Mouse (Mus musculus) CH12.LX (cell line): ENCODE measurements around the gene Cdc20. TPM values are rescaled to one million over a fixed set of nuclear protein-coding genes. Genes with fewer than 3 reads are reported as not detected.

ENCODE experiments used
- DNase-seq: peaks from one replicate; pipeline ENCODE4 v3.0.0-alpha.2; 2013; ENCODE audit errors: extremely low read depth
- H3K27ac ChIP-seq: 2 replicates; pipeline ENCODE4 v1.5.1; 2012; ENCODE audit warnings: low read depth, mild to moderate bottlenecking, control low read depth, moderate library complexity; ENCODE audit not compliant: insufficient read depth
- H3K27me3 ChIP-seq: replicated peaks from 2 replicates; pipeline ENCODE3; 2012; ENCODE audit warnings: inconsistent platforms
- H3K36me3 ChIP-seq, 2 experiments: replicated peaks in 1 of 2; 2 replicates each; pipeline versions ENCODE3 to v1.6.1; 2012; ENCODE audit warnings: inconsistent platforms in 1 of 2, low read length in 1 of 2, mild to moderate bottlenecking in 1 of 2, mixed read lengths in 1 of 2, moderate library complexity in 1 of 2; ENCODE audit not compliant: control insufficient read depth in 1 of 2, insufficient read depth in 1 of 2
- H3K4me1 ChIP-seq, 2 experiments: 2 replicates each; pipeline ENCODE4 v1.6.1; 2012; ENCODE audit warnings: inconsistent platforms in 1 of 2, moderate library complexity in 1 of 2; ENCODE audit not compliant: insufficient read depth in 2 of 2, control insufficient read depth in 1 of 2
- H3K4me2 ChIP-seq: 2 replicates; pipeline ENCODE4 v1.6.1; 2012; ENCODE audit warnings: low read depth, mild to moderate bottlenecking, control low read depth; ENCODE audit not compliant: poor library complexity, insufficient read depth, severe bottlenecking
- H3K4me3 ChIP-seq, 3 experiments: fragments of 150-350 bp in 1 of 3; sonication (generic) in 1 of 3; replicated peaks in 1 of 3; 2 replicates each; pipeline versions ENCODE3 to v1.5.1; 2011 to 2012; ENCODE audit warnings: low read depth in 2 of 3, low read length in 2 of 3, mild to moderate bottlenecking in 2 of 3, moderate library complexity in 2 of 3, control low read depth in 1 of 3, improper control_type of control experiment in 1 of 3, inconsistent platforms in 1 of 3, mixed read lengths in 1 of 3; ENCODE audit not compliant: poor library complexity in 1 of 3
- H3K79me2 ChIP-seq: replicated peaks from 2 replicates; pipeline ENCODE4 v1.6.1; 2012; ENCODE audit warnings: mild to moderate bottlenecking, moderate library complexity; ENCODE audit not compliant: control insufficient read depth, poor library complexity, insufficient read depth, severe bottlenecking; ENCODE audit errors: extremely low read depth
- H3K9ac ChIP-seq: 2 replicates; pipeline ENCODE4 v1.6.1; 2012; ENCODE audit warnings: low read depth, mild to moderate bottlenecking, control low read depth, moderate library complexity; ENCODE audit not compliant: insufficient read depth
- H3K9me3 ChIP-seq: replicated peaks from 2 replicates; pipeline ENCODE3; 2012; ENCODE audit warnings: low read length, inconsistent platforms, mixed read lengths
- CHD1 ChIP-seq: IDR thresholded peaks from 2 replicates; pipeline ENCODE4 v1.6.1; 2012; ENCODE audit warnings: low read depth, low read length, improper control_type of control experiment, inconsistent platforms
- CTCF ChIP-seq, 2 experiments: IDR thresholded peaks in 1 of 2; conservative IDR thresholded peaks in 1 of 2; 2 replicates each; pipeline ENCODE4 v1.5.1; 2011 to 2012; ENCODE audit warnings: low read depth in 2 of 2, low read length in 2 of 2, improper control_type of control experiment in 1 of 2, inconsistent platforms in 1 of 2, mild to moderate bottlenecking in 1 of 2, moderate library complexity in 1 of 2
- EP300 ChIP-seq: IDR thresholded peaks from 2 replicates; pipeline ENCODE4 v1.6.1; 2011; ENCODE audit warnings: low read length, improper control_type of control experiment
- ETS1 ChIP-seq: conservative IDR thresholded peaks from 2 replicates; pipeline ENCODE4 v1.6.1; 2012; ENCODE audit warnings: low read depth, mild to moderate bottlenecking, inconsistent platforms, low read length, improper control_type of control experiment, moderate library complexity
- JUN ChIP-seq: IDR thresholded peaks from 2 replicates; pipeline ENCODE4 v1.6.1; 2011; ENCODE audit warnings: low read depth, mild to moderate bottlenecking, low read length, improper control_type of control experiment, moderate library complexity; ENCODE audit not compliant: insufficient read depth
- JUND ChIP-seq: conservative IDR thresholded peaks from 2 replicates; pipeline ENCODE4 v1.6.1; 2011; ENCODE audit warnings: low read depth, low read length, improper control_type of control experiment
- KAT2A ChIP-seq: IDR thresholded peaks from 2 replicates; pipeline ENCODE4 v1.6.1; 2012; ENCODE audit warnings: low read length, improper control_type of control experiment, inconsistent platforms; ENCODE audit not compliant: insufficient replicate concordance
- MAX ChIP-seq: IDR thresholded peaks from 2 replicates; pipeline ENCODE4 v1.6.1; 2011; ENCODE audit warnings: low read length, improper control_type of control experiment
- MAZ ChIP-seq: IDR thresholded peaks from 2 replicates; pipeline ENCODE4 v1.6.1; 2012; ENCODE audit warnings: low read depth, mild to moderate bottlenecking, inconsistent platforms, low read length, improper control_type of control experiment, moderate library complexity
- MXI1 ChIP-seq: IDR thresholded peaks from 2 replicates; pipeline ENCODE4 v1.6.1; 2011; ENCODE audit warnings: mild to moderate bottlenecking, low read depth, low read length, improper control_type of control experiment
- NRF1 ChIP-seq: IDR thresholded peaks from 2 replicates; pipeline ENCODE4 v1.6.1; 2014; ENCODE audit warnings: low read depth, mild to moderate bottlenecking, inconsistent platforms, low read length, improper control_type of control experiment, moderate library complexity
- PAX5 ChIP-seq: IDR thresholded peaks from 2 replicates; pipeline ENCODE4 v1.6.1; 2012; ENCODE audit warnings: low read length, inconsistent platforms, mixed read lengths
- POLR2A ChIP-seq: IDR thresholded peaks from 2 replicates; pipeline ENCODE4 v1.6.1; 2011; ENCODE audit warnings: low read depth, mild to moderate bottlenecking, improper control_type of control experiment, low read length
- RAD21 ChIP-seq: IDR thresholded peaks from 2 replicates; pipeline ENCODE4 v1.6.1; 2011; ENCODE audit warnings: low read depth, mild to moderate bottlenecking, low read length, improper control_type of control experiment, moderate library complexity
- RCOR1 ChIP-seq: conservative IDR thresholded peaks from 2 replicates; pipeline ENCODE4 v1.6.1; 2012; ENCODE audit warnings: low read depth, mild to moderate bottlenecking, inconsistent platforms, low read length, improper control_type of control experiment
- SMC3 ChIP-seq: IDR thresholded peaks from 2 replicates; pipeline ENCODE4 v1.6.1; 2011; ENCODE audit warnings: low read depth, low read length, improper control_type of control experiment
- TBP ChIP-seq: conservative IDR thresholded peaks from 2 replicates; pipeline ENCODE4 v1.6.1; 2011; ENCODE audit warnings: low read depth, low read length, improper control_type of control experiment
- USF1 ChIP-seq: IDR thresholded peaks from 2 replicates; pipeline ENCODE4 v1.6.1; 2014; ENCODE audit warnings: low read depth, mild to moderate bottlenecking, inconsistent platforms, low read length, improper control_type of control experiment
- USF2 ChIP-seq: conservative IDR thresholded peaks from 2 replicates; pipeline ENCODE4 v1.6.1; 2011; ENCODE audit warnings: low read depth, low read length, improper control_type of control experiment
- ZKSCAN1 ChIP-seq: IDR thresholded peaks from 2 replicates; pipeline ENCODE4 v1.6.1; 2012; ENCODE audit warnings: low read depth, inconsistent platforms, low read length, improper control_type of control experiment, borderline replicate concordance
- dilution Hi-C: fragments of 300-500 bp; cut with MboI; formaldehyde crosslinking; loops from 2 replicates; pipeline ENCODE4 v1.14.3; 2020; ENCODE audit warnings: low sequenced_read_pairs; ENCODE audit not compliant: extremely low pct_unique_long_range_greater_than_20kb, extremely low pct_ligation_motif_present
- in situ Hi-C: fragments of 300-500 bp; cut with MboI; formaldehyde crosslinking; loops from 3 replicates; pipeline ENCODE4 v1.14.3; 2019; ENCODE audit warnings: low sequenced_read_pairs, low pct_ligation_motif_present, low pct_unique_long_range_greater_than_20kb, mixed read lengths
- polyA plus RNA-seq: library from polyadenylated mRNA; unstranded; fragments of >175 nt; gene quantifications from 2 replicates; pipeline ENCODE4 v1.2.1, GENCODE M21; 2012; ENCODE audit warnings: low read depth; ENCODE audit not compliant: insufficient read length
- total RNA-seq, 2 experiments: library from RNA; depleted of rRNA; stranded (reverse); fragments of 300-350 nt in 1 of 2; fragments of >200 nt in 1 of 2; gene quantifications; 2 replicates each; pipeline ENCODE4 v1.2.3; 2012 to 2014

Cdc20 gene
- total and polyA plus RNA-seq, 3 experiments = 172 to 213 (median 212) TPM

DNA sequence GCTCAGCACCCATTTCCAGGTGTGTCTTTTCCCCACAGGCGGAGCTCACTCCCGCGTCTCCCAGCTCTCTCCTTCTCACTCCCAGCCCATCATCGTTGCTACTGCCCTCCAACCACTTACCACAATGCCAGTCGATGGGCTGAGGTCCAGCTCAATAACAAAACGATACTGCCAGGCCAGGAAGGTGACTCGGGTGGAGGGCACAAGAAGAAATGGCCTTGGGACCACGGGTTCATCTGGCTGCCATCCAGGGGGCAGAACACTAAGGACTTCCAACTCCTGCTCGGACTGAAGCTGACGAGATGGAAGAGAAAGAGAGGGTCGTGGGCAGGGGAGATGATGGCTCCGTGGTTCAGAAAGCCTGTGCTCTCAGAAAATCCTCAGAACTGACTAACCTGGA, 34.5 kb downstream of the Cdc20 start:
- H3K79me2 ChIP-seq = peaks cover 6% of the 10 kb centered on the region
- no peaks in the 10 kb centered on the region for H3K27me3 ChIP-seq
- H3K9ac ChIP-seq = no peak overlapping the region
- H3K9me3 ChIP-seq = no peaks in the 10 kb centered on the region
- H3K36me3 ChIP-seq = peaks cover 52 to 82% of the 10 kb centered on the region in 2 experiments
- H3K27ac ChIP-seq = no peak overlapping the region
- no peak overlapping the region for H3K4me3 ChIP-seq
- dilution Hi-C loops = no loop called here
- in situ Hi-C loops = no loop called here
- no peak for DNase-seq
- peaks cover 0 to 7% of the 10 kb centered on the region in 2 experiments; a peak in 1 of 4 replicates for H3K4me1 ChIP-seq
- H3K4me2 ChIP-seq = no peak overlapping the region
- TF ChIP-seq TBP (no peak), JUN (no peak), MXI1 (no peak), JUND (no peak), POLR2A (no peak), MAX (no peak), CTCF (conservative IDR thresholded peaks at IDR 0.05 in 1 of 2, IDR thresholded peaks at IDR 0.05 in 1 of 2; ENCODE audit: low read depth in 2 of 2, low read length in 2 of 2) (no peak)

GRCm38 (mm10) chr4:118401918-118402317, 35.2 kb downstream of the Cdc20 start:
- Histone ChIP-seq H3K27me3 (no peaks in the 10 kb centered on the region), H3K9me3 (no peaks in the 10 kb centered on the region), H3K9ac (no peak overlapping the region), H3K79me2 (no peaks in the 10 kb centered on the region), H3K4me2 (no peak overlapping the region), H3K4me1 (no peaks in the 10 kb centered on the region), H3K36me3 (peaks cover 59 to 84% of the 10 kb centered on the region in 2 experiments), H3K27ac (no peak overlapping the region), H3K4me3 (no peak overlapping the region)
- in situ Hi-C loops (no loop called here), dilution Hi-C loops (no loop called here)
- TF ChIP-seq PAX5 (no peak), RAD21 (no peak), EP300 (no peak), USF1 (no peak), MAZ (no peak), NRF1 (no peak), USF2 (no peak), KAT2A (no peak), CHD1 (no peak), JUN (no peak), SMC3 (no peak), RCOR1 (no peak), ZKSCAN1 (no peak), ETS1 (no peak)
- no peak for DNase-seq
